Mouse (Mus musculus) central nervous system, embryonic 18 days (tissue): ENCODE measurements around the gene Ap1g1. TPM values are rescaled to one million over a fixed set of nuclear protein-coding genes. Genes with fewer than 3 reads are reported as not detected.

Source experiments
- polyA plus RNA-seq: library from polyadenylated mRNA; depleted of rRNA; stranded (reverse); fragments of >200 nt; gene quantifications from 2 replicates; pipeline ENCODE4 v1.2.3, GENCODE M21; 2012; rRNA removed

Gene Ap1g1
- 89.6 and 89.7 TPM in 2 replicates for polyA plus RNA-seq

GRCm38 (mm10) chr8:109778280-109778977, at the start of gene Ap1g1:
Gene Ap1g1 (plus strand): TSS chr8:109778554.

GRCm38 (mm10) chr8:109737237-109738048, 40.9 kb upstream of the Ap1g1 start, which contains the start of gene Atxn1l:
Gene Atxn1l (minus strand): TSS chr8:109737739.

GRCm38 (mm10) chr8:109868003-109868679, 89.8 kb downstream of the Ap1g1 start, which contains the start of gene Phlpp2:
Gene Phlpp2 (plus strand): TSS chr8:109868542.

Other genes with a start within 250 kb of the Ap1g1 start
- 15.6 and 16.9 TPM in 2 replicates for gene Dhx38, start 212.7 kb upstream of the Ap1g1 start, polyA plus RNA-seq
- 4.4 and 4.9 TPM in 2 replicates for gene Txnl4b, start 212.7 kb upstream of the Ap1g1 start, polyA plus RNA-seq
- gene Hp, start 199.4 kb upstream of the Ap1g1 start, polyA plus RNA-seq, result 0.27 and 0.83 TPM in 2 replicates
- gene Dhodh, start 169.9 kb upstream of the Ap1g1 start, polyA plus RNA-seq, result 25.4 and 27.4 TPM in 2 replicates
- 0.01 and 0.19 TPM in 2 replicates for gene Pkd1l3, start 164.0 kb upstream of the Ap1g1 start, polyA plus RNA-seq
- gene Ist1, start 85.3 kb upstream of the Ap1g1 start, polyA plus RNA-seq, result 143 and 145 TPM in 2 replicates
- 100 and 106 TPM in 2 replicates for gene Zfp821, start 73.0 kb upstream of the Ap1g1 start, polyA plus RNA-seq
- gene Atxn1l, start 40.8 kb upstream of the Ap1g1 start, polyA plus RNA-seq, result 10.0 and 10.3 TPM in 2 replicates
- 17.6 and 19.6 TPM in 2 replicates for gene Phlpp2, start 90.0 kb downstream of the Ap1g1 start, polyA plus RNA-seq
- 0.53 and 0.60 TPM in 2 replicates for gene Marveld3, start 183.6 kb downstream of the Ap1g1 start, polyA plus RNA-seq
- 0.09 and 0.12 TPM in 2 replicates for gene Tat, start 211.9 kb downstream of the Ap1g1 start, polyA plus RNA-seq